Mouse (Mus musculus) layer of hippocampus, postnatal 14 days (tissue): ENCODE results near the gene Neil1. TPM values are rescaled to one million over a fixed set of nuclear protein-coding genes. Genes with fewer than 3 reads are reported as not detected.

Experiments used
- DNase-seq, 2 experiments: peaks; one replicate each; pipeline ENCODE4 v3.0.0; 2021 to 2022; ENCODE audit warnings: low spot score in 2 of 2, mixed read lengths in 1 of 2
- total RNA-seq, 2 experiments: library from RNA; stranded (reverse); gene quantifications; 2 replicates each; pipeline ENCODE4 v1.2.3; 2021

Gene Neil1
- total RNA-seq, 2 experiments from 2014 or later: 8.7 to 10.3 TPM

DNA sequence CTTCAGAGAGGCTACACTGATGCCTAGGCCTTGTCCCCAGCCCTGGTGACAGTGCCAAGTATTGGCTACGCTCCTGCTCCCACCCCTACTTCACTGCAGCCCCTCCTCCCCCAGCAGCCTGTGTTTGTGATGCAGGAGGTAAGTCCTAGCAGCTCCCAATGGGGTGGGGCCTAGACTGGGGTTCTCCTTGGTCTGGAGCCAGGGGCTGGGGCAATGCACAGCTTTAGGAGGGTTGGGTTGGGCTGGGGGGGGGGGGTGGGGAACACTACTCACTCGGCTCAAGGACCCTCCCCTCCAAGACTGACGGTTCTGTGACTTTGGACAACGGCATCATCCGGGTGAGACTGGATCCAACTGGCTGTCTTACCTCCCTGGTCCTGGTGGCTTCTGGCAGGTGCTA is 8.5 kb downstream of the Neil1 start:
- no peak for DNase-seq

DNA sequence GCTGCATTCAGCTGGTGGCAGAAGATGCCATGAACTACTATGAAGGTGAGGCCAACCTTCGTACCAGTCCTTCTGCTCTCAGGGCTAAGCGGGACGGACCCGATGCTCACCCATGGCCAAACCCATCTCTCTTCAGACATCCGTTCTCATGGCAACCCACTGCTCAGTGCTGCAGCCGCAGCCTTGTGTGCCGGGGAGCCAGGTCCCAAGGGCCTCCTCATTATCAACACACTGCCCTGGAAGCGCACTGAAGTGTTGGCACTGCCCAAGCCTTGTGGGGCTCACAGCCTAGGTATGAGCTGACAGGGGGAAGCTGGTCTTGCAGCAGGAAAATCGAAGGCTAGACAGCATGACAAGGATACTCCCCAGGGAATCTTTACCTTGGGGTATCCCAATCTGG is 9.0 kb downstream of the Neil1 start:
- DNase-seq: no peak

DNA sequence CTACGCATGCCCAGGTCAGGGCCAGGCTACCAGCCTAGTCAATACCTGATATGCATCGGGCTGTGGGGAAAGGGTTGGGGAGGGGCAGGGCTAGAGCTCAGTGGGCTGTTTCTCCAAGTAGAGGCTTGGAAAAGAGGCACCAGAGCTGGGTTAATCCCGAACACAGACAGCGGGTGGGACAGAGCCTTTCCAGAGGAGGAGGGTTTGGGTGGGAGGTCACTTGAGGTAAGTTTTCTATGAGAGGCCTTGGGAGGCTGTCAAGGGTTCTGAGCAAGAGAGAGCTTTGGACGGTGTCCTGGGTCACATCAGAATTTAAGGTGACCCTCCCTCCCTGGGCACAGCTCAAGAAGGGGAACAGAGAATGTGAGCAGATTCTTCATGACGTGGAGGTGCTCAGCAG is 9.6 kb downstream of the Neil1 start:
- DNase-seq: no peak

GRCm38 (mm10) chr9:57137777-57138176 is 10.3 kb downstream of the Neil1 start:
- DNase-seq: no peak

DNA sequence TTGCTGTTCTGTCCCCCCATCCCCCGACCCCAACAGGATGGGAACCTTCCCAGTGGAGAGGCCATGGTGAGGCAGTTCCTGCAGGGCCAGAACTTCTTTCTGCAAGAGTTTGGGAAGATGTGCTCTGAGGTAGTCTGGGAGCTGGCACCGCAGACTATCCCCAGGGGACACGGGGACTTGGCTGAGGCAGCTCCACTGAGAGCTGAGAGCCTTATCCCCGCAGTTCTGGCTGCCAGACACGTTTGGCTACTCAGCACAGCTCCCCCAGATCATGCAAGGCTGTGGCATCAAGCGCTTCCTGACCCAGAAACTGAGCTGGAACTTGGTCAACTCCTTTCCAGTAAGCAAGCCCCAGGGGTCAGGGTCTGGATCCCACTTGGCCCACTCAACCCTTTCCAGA is 10.9 kb downstream of the Neil1 start:
- no peak for DNase-seq

GRCm38 (mm10) chr9:57130577-57131433 is 17.3 kb downstream of the Neil1 start, which contains the start of gene Man2c1:
TSS of gene Man2c1 (plus strand) at chr9:57130690.
- peak; percentile 92 to 94 for DNase-seq

DNA sequence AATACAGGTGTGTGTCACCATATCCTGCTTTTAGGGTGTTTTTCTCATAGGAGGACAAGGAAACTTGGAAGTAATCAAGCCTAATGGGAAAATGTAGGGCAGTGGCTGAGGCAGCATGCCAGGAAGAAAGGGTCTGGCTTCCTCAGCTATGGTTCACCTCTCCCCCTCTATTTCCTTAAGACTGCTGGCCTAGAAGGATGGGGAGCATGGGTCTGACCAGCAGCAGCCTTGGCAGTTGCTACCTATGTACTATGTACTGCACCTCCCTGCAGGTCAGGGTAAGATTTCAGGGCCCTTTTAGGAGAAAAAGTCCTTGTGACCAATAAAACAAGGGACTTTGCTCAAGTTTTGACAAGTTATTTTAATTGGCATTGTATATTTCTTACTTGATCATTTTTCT is 18.5 kb downstream of the Neil1 start:
- no peak for DNase-seq

GRCm38 (mm10) chr9:57117261-57117755 is 30.8 kb downstream of the Neil1 start:
- no peak for DNase-seq

Other genes starting within 250 kb of the Neil1 start
- gene Snx33, start 219.9 kb downstream of the Neil1 start, total RNA-seq: 1 to 10 TPM; 6.3 to 7.0 TPM
- gene Imp3, start 210.8 kb downstream of the Neil1 start, total RNA-seq: 10 to 100 TPM; 52.4 to 53.2 TPM
- 10 to 100 TPM; 16.7 to 18.1 TPM for gene Snupn, start 197.4 kb downstream of the Neil1 start, total RNA-seq
- gene Ptpn9, start 153.4 kb downstream of the Neil1 start, total RNA-seq: 10 to 100 TPM; 31.3 TPM
- 10 to 100 TPM; 27.3 to 29.7 TPM for gene Sin3a, start 76.3 kb downstream of the Neil1 start, total RNA-seq
- 100 to 1,000 TPM; 117 to 132 TPM for gene Man2c1, start 17.6 kb downstream of the Neil1 start, total RNA-seq
- gene Commd4, start 10.0 kb upstream of the Neil1 start, total RNA-seq: 10 to 100 TPM; 86.6 to 87.5 TPM
- gene Trcg1, start 88.3 kb upstream of the Neil1 start, total RNA-seq: not detected
- 10 to 100 TPM; 29.8 to 31.4 TPM for gene 1700017B05Rik, start 114.3 kb upstream of the Neil1 start, total RNA-seq